Mouse (Mus musculus) bone marrow macrophage, adult 2 months (primary cell): ENCODE measurements at regions not wholly inside any gene's neighbourhood (a gene's known extent, or its start where the extent isn't known, plus 50 kb on each side); places are given as distances from the start of the nearest gene placed in this dataset.

Source experiments
- CTCF ChIP-seq: IDR thresholded peaks from 2 replicates; pipeline ENCODE4 v1.5.1; 2012; ENCODE audit warnings: low read depth, mild to moderate bottlenecking, low read length, moderate library complexity
- POLR2A ChIP-seq: IDR thresholded peaks from 2 replicates; pipeline ENCODE4 v1.6.1; 2012; ENCODE audit warnings: mild to moderate bottlenecking, low read depth, low read length, borderline replicate concordance

DNA sequence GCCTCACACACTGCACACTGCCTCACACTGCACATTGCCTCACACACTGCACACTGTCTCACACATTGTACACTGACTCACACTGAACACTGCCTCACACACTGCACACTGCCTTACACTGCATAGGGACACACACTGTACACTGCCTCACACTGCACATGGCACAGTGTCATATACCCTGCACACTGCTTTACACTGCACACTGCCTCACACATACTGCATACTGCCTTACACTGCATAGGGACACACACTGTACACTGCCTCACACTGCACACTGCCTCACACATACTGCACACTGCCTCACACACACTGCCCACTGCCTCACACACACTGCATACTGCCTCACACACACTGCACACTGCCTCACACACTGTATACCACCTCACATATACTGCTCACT lies 76.8 kb upstream of the Eomes start:
- TF ChIP-seq POLR2A = no peak
- no peak for TF ChIP-seq CTCF
